Mouse (Mus musculus): ENCODE measurements around the gene Txn2.

The Txn2 gene

DNA sequence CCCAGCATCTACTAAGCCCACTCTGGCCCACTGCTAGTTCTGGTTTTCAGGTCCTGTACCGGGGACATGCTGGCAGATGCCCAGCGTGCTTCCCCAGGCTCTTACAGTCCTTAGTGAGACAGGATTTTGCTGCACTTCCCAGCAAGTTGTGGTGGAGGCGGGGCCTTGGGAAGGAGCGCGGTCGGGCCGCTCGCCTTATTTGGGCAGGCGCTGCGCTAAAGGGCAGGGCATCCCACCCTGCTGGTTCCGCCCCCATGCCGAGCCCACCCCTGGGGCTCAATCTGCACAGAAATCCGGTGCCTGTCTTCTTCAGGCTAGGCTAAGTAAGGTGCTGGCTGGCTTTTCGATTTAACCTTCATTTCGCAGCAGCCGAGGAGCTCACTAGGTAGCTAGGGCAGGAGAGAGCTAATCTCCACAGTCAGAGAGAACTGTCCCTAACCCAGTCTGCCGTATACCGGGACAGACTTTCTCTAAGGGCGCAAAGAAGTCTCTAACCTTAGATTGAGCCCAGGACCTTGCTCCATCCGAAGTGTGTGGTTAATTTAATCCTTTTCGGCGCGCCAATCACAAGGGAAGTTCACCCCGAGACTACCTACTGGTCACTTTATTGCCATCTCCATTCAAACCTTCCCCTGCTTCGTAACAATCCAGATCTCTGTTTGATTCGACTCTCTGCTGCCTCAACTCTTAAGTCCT, 23.4 kb downstream of the Txn2 start:
- DNase-seq, result no peak

GRCm38 (mm10) chr15:77904363-77904892, 24.4 kb downstream of the Txn2 start:
- no peak for DNase-seq

DNA sequence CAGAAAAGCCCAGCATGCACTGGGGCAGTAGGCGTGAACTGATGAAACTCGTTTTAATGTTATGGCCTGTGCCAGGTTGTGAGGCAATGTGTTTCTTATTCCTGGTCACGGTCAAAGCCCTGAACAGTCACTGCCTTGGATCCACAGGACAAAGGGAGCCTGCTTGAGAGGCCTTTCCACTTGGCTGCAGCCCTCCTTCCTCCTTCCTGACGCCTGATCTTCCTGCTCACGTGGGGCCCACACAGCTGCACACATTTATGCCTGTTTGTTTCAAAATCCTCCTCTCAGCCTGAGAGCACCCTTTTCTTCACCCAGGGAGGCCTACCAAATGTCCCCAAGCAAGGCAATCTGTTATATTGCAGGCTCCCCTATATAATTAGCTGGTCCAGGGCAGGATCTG, 25.6 kb downstream of the Txn2 start:
- no peak for DNase-seq

DNA sequence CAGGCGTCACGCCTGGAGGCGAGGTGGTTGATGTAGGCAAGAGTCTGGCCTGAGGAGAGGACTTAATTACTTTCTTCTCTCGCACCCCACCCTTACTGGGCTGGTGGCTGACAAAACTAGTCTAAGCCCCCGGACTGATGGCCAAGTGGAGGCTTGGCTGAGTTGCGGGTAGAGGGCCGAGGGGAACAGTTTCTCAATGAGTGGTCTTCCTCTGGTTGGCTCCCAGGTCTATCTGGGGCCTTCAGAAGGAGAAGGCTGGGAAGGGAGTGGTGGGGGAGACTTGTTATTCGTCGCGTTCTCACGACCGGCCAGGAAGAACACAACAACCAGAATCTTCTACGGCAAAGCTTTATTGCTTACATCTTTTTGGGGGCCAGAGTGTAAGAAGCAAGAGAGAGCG, 33.9 kb downstream of the Txn2 start:
- DNase-seq, result no peak

DNA sequence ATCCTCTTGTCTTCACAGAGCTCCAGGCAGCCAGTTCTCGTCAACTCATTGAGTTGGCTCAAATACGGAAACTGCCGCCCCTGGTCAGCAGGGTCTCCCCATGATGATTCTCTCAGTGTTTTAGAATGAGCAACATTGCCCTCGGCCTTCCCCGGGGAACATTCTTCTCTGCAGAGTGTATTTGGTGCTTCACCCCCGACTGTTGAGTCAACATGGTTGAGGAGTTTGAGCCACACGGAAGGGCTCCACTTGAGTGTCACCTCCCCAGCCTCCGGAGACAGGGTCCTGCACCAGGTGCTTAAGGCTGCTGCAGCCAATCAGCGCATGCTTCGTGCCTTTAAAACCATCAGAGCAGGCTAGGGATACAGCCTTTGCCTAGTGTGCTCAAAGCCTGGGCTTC, 35.5 kb downstream of the Txn2 start:
- no peak for DNase-seq

- no peak for DNase-seq
Observed at GRCm38 (mm10) chr15:77892420-77892819, 36.4 kb downstream of the Txn2 start.

DNA sequence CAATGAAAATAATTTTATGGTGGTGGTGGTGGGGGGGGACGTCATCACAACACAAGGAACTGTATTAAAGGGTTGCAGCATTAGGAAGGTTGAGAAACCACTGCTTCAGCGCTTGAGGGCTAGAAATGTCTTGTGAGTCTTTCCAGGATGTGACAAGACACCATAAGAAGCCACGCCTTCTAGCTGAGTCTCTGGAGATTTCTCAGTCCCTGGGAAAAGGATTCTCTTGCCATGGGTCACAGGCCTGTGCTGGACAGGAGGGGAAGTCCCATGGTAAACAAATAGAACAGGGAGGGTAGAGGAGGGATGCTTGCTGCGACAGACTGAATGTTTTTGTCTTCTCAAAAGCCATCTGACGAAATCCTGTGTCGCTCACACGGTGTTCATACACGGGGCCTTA, 37.0 kb downstream of the Txn2 start:
- no peak for DNase-seq

- DNase-seq, result no peak
Observed at GRCm38 (mm10) chr15:77889761-77890422, 38.9 kb downstream of the Txn2 start.

- no peak for DNase-seq
Observed at GRCm38 (mm10) chr15:77888286-77888685, 40.5 kb downstream of the Txn2 start.

GRCm38 (mm10) chr15:77887093-77887488, 41.7 kb downstream of the Txn2 start:
- no peak for DNase-seq

DNA sequence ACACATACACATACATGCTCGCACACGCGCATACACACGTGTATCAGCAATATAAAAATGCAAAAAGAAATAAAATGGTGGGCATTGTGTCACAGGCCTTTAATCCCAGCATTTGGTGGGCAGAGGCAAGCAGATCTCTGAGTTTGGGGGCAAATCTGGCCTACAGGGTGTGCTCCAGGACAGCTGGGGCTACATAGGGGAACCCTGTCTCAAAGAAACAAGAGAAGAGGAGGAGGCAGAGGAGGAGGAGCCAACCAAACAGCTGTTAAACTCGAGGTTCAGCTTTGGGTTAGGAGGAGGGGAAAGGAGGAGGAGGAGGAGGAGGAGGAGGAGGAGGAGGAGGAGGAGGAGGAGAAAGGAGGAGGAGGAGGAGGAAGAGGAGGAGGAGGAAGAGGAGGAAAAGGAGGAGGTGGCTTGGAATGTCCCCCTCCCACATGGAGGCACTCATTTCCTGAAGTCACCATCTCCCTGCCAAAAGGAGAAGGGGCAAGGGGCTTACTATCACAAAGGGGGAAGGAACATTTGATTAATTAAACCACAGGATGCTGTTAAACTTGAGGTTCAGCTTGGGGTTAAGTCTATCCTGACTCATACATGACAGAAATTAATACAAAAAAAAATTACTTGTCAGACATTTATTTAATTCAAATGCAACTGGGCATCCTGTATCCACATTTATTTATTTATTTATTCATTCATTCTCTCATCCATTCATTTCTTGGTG, 42.3 kb downstream of the Txn2 start:
- DNase-seq, result no peak

- DNase-seq, result no peak
Observed at GRCm38 (mm10) chr15:77885945-77886344, 42.9 kb downstream of the Txn2 start.

DNA sequence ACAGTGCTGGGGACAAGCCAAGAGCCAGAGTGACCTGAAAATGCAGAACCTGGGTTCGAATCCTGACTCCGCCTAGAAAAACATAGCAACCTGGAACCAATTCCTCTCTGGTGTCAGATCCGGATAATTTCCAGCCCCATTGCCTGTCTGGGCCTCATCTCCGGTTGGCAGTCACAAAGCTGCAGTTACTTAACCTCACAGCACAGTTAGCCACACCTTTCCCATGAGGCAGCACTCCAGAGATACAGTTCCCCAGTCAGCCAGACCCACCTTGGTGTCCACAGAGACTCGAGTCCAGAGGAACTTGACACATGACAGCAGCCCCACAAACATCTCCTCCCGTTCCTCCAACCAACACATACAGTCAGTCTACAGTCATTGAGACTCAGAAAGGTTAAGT, 43.6 kb downstream of the Txn2 start:
- DNase-seq, result no peak

DNA sequence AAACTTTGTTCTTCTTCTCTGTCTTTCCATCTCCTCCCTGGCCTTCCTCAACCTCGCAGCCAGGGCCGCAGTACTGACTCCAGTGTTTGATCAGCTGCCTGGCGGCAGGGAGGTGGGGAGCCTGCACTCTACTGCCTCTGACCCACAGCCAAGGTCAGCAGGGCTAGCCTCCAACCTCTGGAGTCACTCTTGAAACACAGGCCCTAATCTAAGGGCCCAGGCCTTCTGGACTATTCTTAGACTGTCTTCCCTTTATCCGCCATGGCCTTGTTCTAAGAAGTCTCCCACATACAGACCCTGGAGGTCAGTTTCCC, 45.2 kb downstream of the Txn2 start:
- DNase-seq, result no peak

DNA sequence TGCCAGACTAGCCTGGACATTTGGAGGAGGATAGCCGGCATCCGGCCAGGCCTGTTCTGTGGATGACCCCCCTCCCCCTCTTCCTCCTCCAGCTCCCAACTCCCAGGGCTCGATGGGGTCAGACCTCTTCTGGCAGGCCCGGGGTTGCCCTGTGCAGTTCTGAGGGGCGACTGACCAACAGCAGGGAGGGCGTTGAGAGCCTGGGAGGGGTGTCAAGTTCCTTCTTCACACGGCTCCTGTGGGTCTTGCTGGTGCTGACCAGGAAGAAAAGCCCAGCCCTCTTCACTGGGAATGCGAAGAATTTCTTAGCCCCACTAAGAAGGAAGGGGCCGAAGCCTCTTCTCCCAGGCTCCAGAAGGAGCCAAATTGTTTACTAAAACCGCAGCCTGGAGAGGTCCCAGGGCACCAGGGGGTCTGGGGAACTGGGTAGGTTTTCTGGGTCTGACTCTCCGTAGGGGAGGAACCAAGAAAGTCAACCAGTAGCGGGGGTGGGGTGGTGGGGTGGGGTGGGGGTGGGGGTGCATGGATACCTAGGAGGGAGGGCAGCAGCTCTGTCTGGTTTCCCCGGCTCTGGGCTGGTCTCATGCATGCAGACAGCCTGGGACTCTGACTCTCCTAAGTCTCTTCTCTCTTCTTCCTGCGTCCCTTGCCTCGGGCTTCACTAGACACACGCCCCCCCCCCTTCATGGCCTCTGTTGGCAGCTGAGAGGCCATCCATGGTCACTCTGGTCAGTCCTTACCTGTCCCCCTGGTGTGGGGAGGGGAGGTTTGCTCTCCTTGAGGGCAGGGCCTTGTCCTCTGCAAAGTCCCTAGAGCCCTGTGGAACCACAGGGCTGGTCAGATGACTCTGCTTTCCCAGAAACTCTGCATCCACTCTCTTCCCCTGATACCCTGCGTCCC, 45.8 kb downstream of the Txn2 start:
- no peak for DNase-seq

DNA sequence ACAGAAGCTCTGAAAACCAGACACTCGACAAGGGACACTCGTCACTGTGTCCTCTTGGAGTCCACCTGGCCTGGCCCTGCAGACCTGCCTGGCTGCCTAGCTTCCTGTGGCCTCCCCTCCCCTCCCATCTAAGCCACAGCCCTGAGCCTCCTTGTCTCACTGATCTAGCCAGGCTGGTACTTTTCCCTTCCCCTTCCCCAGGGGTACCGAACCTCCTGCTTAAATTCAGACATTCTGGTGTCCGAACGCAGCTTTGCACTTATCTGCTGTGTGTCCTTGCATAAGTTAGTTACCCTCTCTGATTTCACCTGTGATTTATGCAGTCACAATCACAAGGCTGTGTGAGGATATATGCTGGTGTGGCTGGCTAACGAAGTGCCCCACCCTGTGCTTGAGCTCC, 46.5 kb downstream of the Txn2 start:
- DNase-seq, result no peak

- no peak for DNase-seq
Observed at GRCm38 (mm10) chr15:77881698-77882097, 47.1 kb downstream of the Txn2 start.

- DNase-seq, result no peak
Observed at GRCm38 (mm10) chr15:77880738-77881137, 48.1 kb downstream of the Txn2 start.

GRCm38 (mm10) chr15:77879756-77880155, 49.0 kb downstream of the Txn2 start:
- DNase-seq, result no peak

- no peak for DNase-seq
Observed at GRCm38 (mm10) chr15:77877209-77877608, 51.6 kb downstream of the Txn2 start.

GRCm38 (mm10) chr15:77876716-77877115, 52.1 kb downstream of the Txn2 start:
- no peak for DNase-seq

- no peak for DNase-seq
Observed at GRCm38 (mm10) chr15:77875953-77876352, 52.9 kb downstream of the Txn2 start.

- no peak for DNase-seq
Observed at GRCm38 (mm10) chr15:77874807-77875206, 54.0 kb downstream of the Txn2 start.
